Mouse (Mus musculus) stomach, postnatal 0 days (tissue): Measurements from ENCODE around the gene Tor1aip1.

Experiments used
- CTCF ChIP-seq: IDR thresholded peaks from 2 replicates; pipeline ENCODE4 v1.5.1; 2016; ENCODE audit warnings: antibody characterized with exemption, low read depth, mild to moderate bottlenecking, moderate library complexity
- EP300 ChIP-seq: optimal IDR thresholded peaks from 2 replicates; pipeline ENCODE3; 2016; ENCODE audit warnings: antibody characterized with exemption

- TF ChIP-seq CTCF (no peak), EP300 (no peak)
Observed at GRCm38 (mm10) chr1:156037144-156037583, 884 bp upstream of the Tor1aip1 start.
